Mouse (Mus musculus) lung, postnatal 10 days (tissue): ENCODE data around the gene Pop5.
A peak's percentile ranks its signal among the peaks of the same experiment; 100 is the strongest.

Source experiments
- DNase-seq: peaks from one replicate; pipeline ENCODE4 v3.0.0; 2021

Gene Pop5

GRCm38 (mm10) chr5:115215273-115216185 is 20.1 kb upstream of the Pop5 start:
- no peak for DNase-seq

- DNase-seq: no peak
Observed at GRCm38 (mm10) chr5:115217998-115218397, 17.6 kb upstream of the Pop5 start.

- no peak for DNase-seq
Observed at GRCm38 (mm10) chr5:115220931-115221640, 14.6 kb upstream of the Pop5 start.

- no peak for DNase-seq
Observed at GRCm38 (mm10) chr5:115222485-115222884, 13.2 kb upstream of the Pop5 start.

- DNase-seq: no peak
Observed at GRCm38 (mm10) chr5:115230830-115231551, 4.6 kb upstream of the Pop5 start.

GRCm38 (mm10) chr5:115231552-115232120 is 4.0 kb upstream of the Pop5 start:
- no peak for DNase-seq

GRCm38 (mm10) chr5:115232516-115232915 is 3.1 kb upstream of the Pop5 start:
- DNase-seq: no peak

- no peak for DNase-seq
Observed at GRCm38 (mm10) chr5:115233031-115233780, 2.4 kb upstream of the Pop5 start.

- no peak for DNase-seq
Observed at GRCm38 (mm10) chr5:115234519-115234918, 1.1 kb upstream of the Pop5 start.

GRCm38 (mm10) chr5:115235323-115235771 is 289 bp upstream of the Pop5 start:
- peak; percentile 69 for DNase-seq

GRCm38 (mm10) chr5:115237803-115238728 is 2.4 kb downstream of the Pop5 start:
- DNase-seq: peak; percentile 96

- no peak for DNase-seq
Observed at GRCm38 (mm10) chr5:115238729-115239195, 3.1 kb downstream of the Pop5 start.

- no peak for DNase-seq
Observed at GRCm38 (mm10) chr5:115240191-115240590, 4.6 kb downstream of the Pop5 start.

- DNase-seq: no peak
Observed at GRCm38 (mm10) chr5:115255472-115255871, 19.8 kb downstream of the Pop5 start.

- no peak for DNase-seq
Observed at GRCm38 (mm10) chr5:115256909-115257546, 21.4 kb downstream of the Pop5 start.

GRCm38 (mm10) chr5:115260356-115260755 is 24.7 kb downstream of the Pop5 start:
- DNase-seq: no peak

GRCm38 (mm10) chr5:115261141-115261540 is 25.5 kb downstream of the Pop5 start:
- DNase-seq: no peak

- no peak for DNase-seq
Observed at GRCm38 (mm10) chr5:115261880-115262279, 26.2 kb downstream of the Pop5 start.

- DNase-seq: no peak
Observed at GRCm38 (mm10) chr5:115262502-115263291, 27.1 kb downstream of the Pop5 start.
